Mouse (Mus musculus): Measurements from ENCODE around the gene Ccser1. TPM values are rescaled to one million over a fixed set of nuclear protein-coding genes. Genes with fewer than 3 reads are reported as not detected.

The Ccser1 gene
- polyA plus RNA-seq, 1 experiment from 2014 or later, result 26.2 TPM

GRCm38 (mm10) chr6:61876302-61876701 is 696.2 kb downstream of the Ccser1 start:
- no peaks in the 10 kb centered on the region for H3K9me3 ChIP-seq (ENCODE audit: control insufficient read depth, low read length)
- WGBS, result 95% methylated on average over 1 of the region's 1 CpGs
- no peak overlapping the region for H3K4me3 ChIP-seq (replicated peaks; ENCODE audit: low read length)
- H3K4me2 ChIP-seq (ENCODE audit: low read length), result no peak overlapping the region
- ATAC-seq, result no peak
- H3K27ac ChIP-seq (ENCODE audit: low read length), result no peak overlapping the region
- no peaks in the 10 kb centered on the region for H3K27me3 ChIP-seq (replicated peaks; ENCODE audit: control insufficient read depth, insufficient read depth, low read length)
- no peak overlapping the region for H3K9ac ChIP-seq (replicated peaks; ENCODE audit: low read depth, low read length)
- no peaks in the 10 kb centered on the region for H3K36me3 ChIP-seq (ENCODE audit: control insufficient read depth, insufficient read depth)
- H3K4me1 ChIP-seq (replicated peaks; ENCODE audit: control insufficient read depth, insufficient read depth, low read length), result no peaks in the 10 kb centered on the region

GRCm38 (mm10) chr6:61898238-61898637 is 718.1 kb downstream of the Ccser1 start:
- Histone ChIP-seq H3K4me2 (ENCODE audit: low read length) (no peak overlapping the region), H3K27ac (ENCODE audit: low read length) (no peak overlapping the region), H3K27me3 (replicated peaks; ENCODE audit: control insufficient read depth, insufficient read depth, low read length) (no peaks in the 10 kb centered on the region), H3K36me3 (ENCODE audit: control insufficient read depth, insufficient read depth) (no peaks in the 10 kb centered on the region), H3K9ac (replicated peaks; ENCODE audit: low read depth, low read length) (no peak overlapping the region), H3K9me3 (ENCODE audit: control insufficient read depth, low read length) (no peaks in the 10 kb centered on the region), H3K4me3 (replicated peaks; ENCODE audit: low read length) (no peak overlapping the region), H3K4me1 (replicated peaks; ENCODE audit: control insufficient read depth, insufficient read depth, low read length) (no peaks in the 10 kb centered on the region)
- 65% methylated on average over 4 of the region's 4 CpGs for WGBS
- no peak for ATAC-seq

- ATAC-seq, result no peak
These were observed 722.6 kb downstream of the Ccser1 start for GRCm38 (mm10) chr6:61902715-61903114.

GRCm38 (mm10) chr6:61912896-61913295 is 732.8 kb downstream of the Ccser1 start:
- 95% methylated on average over 3 of the region's 3 CpGs for WGBS
- no peaks in the 10 kb centered on the region for H3K27me3 ChIP-seq (replicated peaks; ENCODE audit: control insufficient read depth, insufficient read depth, low read length)
- H3K4me1 ChIP-seq (replicated peaks; ENCODE audit: control insufficient read depth, insufficient read depth, low read length), result no peaks in the 10 kb centered on the region
- H3K36me3 ChIP-seq (ENCODE audit: control insufficient read depth, insufficient read depth), result no peaks in the 10 kb centered on the region
- no peak overlapping the region for H3K4me2 ChIP-seq (ENCODE audit: low read length)
- no peak overlapping the region for H3K4me3 ChIP-seq (replicated peaks; ENCODE audit: low read length)
- H3K9ac ChIP-seq (replicated peaks; ENCODE audit: low read depth, low read length), result no peak overlapping the region
- H3K9me3 ChIP-seq (ENCODE audit: control insufficient read depth, low read length), result no peaks in the 10 kb centered on the region
- no peak overlapping the region for H3K27ac ChIP-seq (ENCODE audit: low read length)
- no peak for ATAC-seq

More at GRCm38 (mm10) chr6:61902715-61903114, 722.6 kb downstream of the Ccser1 start:
- H3K4me1 ChIP-seq (replicated peaks; ENCODE audit: control insufficient read depth, insufficient read depth, low read length), result no peaks in the 10 kb centered on the region
- no peak overlapping the region for H3K27ac ChIP-seq (ENCODE audit: low read length)
- no peaks in the 10 kb centered on the region for H3K36me3 ChIP-seq (ENCODE audit: control insufficient read depth, insufficient read depth)
- WGBS, result 40% methylated on average over 1 of the region's 1 CpGs
- no peaks in the 10 kb centered on the region for H3K9me3 ChIP-seq (ENCODE audit: control insufficient read depth, low read length)
- no peak overlapping the region for H3K4me3 ChIP-seq (replicated peaks; ENCODE audit: low read length)
- H3K9ac ChIP-seq (replicated peaks; ENCODE audit: low read depth, low read length), result no peak overlapping the region
- H3K4me2 ChIP-seq (ENCODE audit: low read length), result no peak overlapping the region
- no peaks in the 10 kb centered on the region for H3K27me3 ChIP-seq (replicated peaks; ENCODE audit: control insufficient read depth, insufficient read depth, low read length)

- ATAC-seq, result no peak
- Histone ChIP-seq H3K27ac (ENCODE audit: low read length) (no peak overlapping the region), H3K4me3 (replicated peaks; ENCODE audit: low read length) (no peak overlapping the region), H3K9ac (replicated peaks; ENCODE audit: low read depth, low read length) (no peak overlapping the region), H3K27me3 (replicated peaks; ENCODE audit: control insufficient read depth, insufficient read depth, low read length) (no peaks in the 10 kb centered on the region), H3K4me1 (replicated peaks; ENCODE audit: control insufficient read depth, insufficient read depth, low read length) (no peaks in the 10 kb centered on the region), H3K9me3 (ENCODE audit: control insufficient read depth, low read length) (no peaks in the 10 kb centered on the region), H3K4me2 (ENCODE audit: low read length) (no peak overlapping the region), H3K36me3 (ENCODE audit: control insufficient read depth, insufficient read depth) (no peaks in the 10 kb centered on the region)
- 92% methylated on average over 1 of the region's 1 CpGs for WGBS
These were observed 751.5 kb downstream of the Ccser1 start for GRCm38 (mm10) chr6:61931622-61932021.

- no peak overlapping the region for H3K27ac ChIP-seq (ENCODE audit: low read length)
- ATAC-seq, result no peak
- no peak overlapping the region for H3K4me3 ChIP-seq (replicated peaks; ENCODE audit: low read length)
- no peak overlapping the region for H3K4me2 ChIP-seq (ENCODE audit: low read length)
- H3K4me1 ChIP-seq (replicated peaks; ENCODE audit: control insufficient read depth, insufficient read depth, low read length), result no peaks in the 10 kb centered on the region
- H3K36me3 ChIP-seq (ENCODE audit: control insufficient read depth, insufficient read depth), result no peaks in the 10 kb centered on the region
- no peaks in the 10 kb centered on the region for H3K27me3 ChIP-seq (replicated peaks; ENCODE audit: control insufficient read depth, insufficient read depth, low read length)
- WGBS, result 95% methylated on average over 1 of the region's 1 CpGs
- no peak overlapping the region for H3K9ac ChIP-seq (replicated peaks; ENCODE audit: low read depth, low read length)
- H3K9me3 ChIP-seq (ENCODE audit: control insufficient read depth, low read length), result no peaks in the 10 kb centered on the region
These were observed 756.5 kb downstream of the Ccser1 start for GRCm38 (mm10) chr6:61936656-61937055.

GRCm38 (mm10) chr6:61939236-61939635 is 759.1 kb downstream of the Ccser1 start:
- Histone ChIP-seq H3K4me2 (ENCODE audit: low read length) (no peak overlapping the region), H3K9me3 (ENCODE audit: control insufficient read depth, low read length) (no peaks in the 10 kb centered on the region), H3K4me1 (replicated peaks; ENCODE audit: control insufficient read depth, insufficient read depth, low read length) (no peaks in the 10 kb centered on the region), H3K27me3 (replicated peaks; ENCODE audit: control insufficient read depth, insufficient read depth, low read length) (no peaks in the 10 kb centered on the region), H3K36me3 (ENCODE audit: control insufficient read depth, insufficient read depth) (no peaks in the 10 kb centered on the region), H3K4me3 (replicated peaks; ENCODE audit: low read length) (no peak overlapping the region), H3K27ac (ENCODE audit: low read length) (no peak overlapping the region), H3K9ac (replicated peaks; ENCODE audit: low read depth, low read length) (no peak overlapping the region)
- ATAC-seq, result no peak
- WGBS, result 91% methylated on average over 1 of the region's 1 CpGs

GRCm38 (mm10) chr6:61953703-61954102 is 773.6 kb downstream of the Ccser1 start:
- WGBS, result 96% methylated on average over 2 of the region's 2 CpGs
- H3K4me2 ChIP-seq (ENCODE audit: low read length), result no peak overlapping the region
- no peaks in the 10 kb centered on the region for H3K9me3 ChIP-seq (ENCODE audit: control insufficient read depth, low read length)
- no peak overlapping the region for H3K4me3 ChIP-seq (replicated peaks; ENCODE audit: low read length)
- no peaks in the 10 kb centered on the region for H3K27me3 ChIP-seq (replicated peaks; ENCODE audit: control insufficient read depth, insufficient read depth, low read length)
- no peaks in the 10 kb centered on the region for H3K36me3 ChIP-seq (ENCODE audit: control insufficient read depth, insufficient read depth)
- ATAC-seq, result no peak
- H3K9ac ChIP-seq (replicated peaks; ENCODE audit: low read depth, low read length), result no peak overlapping the region
- no peaks in the 10 kb centered on the region for H3K4me1 ChIP-seq (replicated peaks; ENCODE audit: control insufficient read depth, insufficient read depth, low read length)
- no peak overlapping the region for H3K27ac ChIP-seq (ENCODE audit: low read length)

GRCm38 (mm10) chr6:61976878-61977277 is 796.8 kb downstream of the Ccser1 start:
- peak; percentile 31; the same call in 1 of the 2 replicates for ATAC-seq
- H3K36me3 ChIP-seq (ENCODE audit: control insufficient read depth, insufficient read depth), result no peaks in the 10 kb centered on the region
- 65% methylated on average over 2 of the region's 2 CpGs for WGBS
- H3K27me3 ChIP-seq (replicated peaks; ENCODE audit: control insufficient read depth, insufficient read depth, low read length), result no peaks in the 10 kb centered on the region
- no peak overlapping the region for H3K27ac ChIP-seq (ENCODE audit: low read length)
- H3K9ac ChIP-seq (replicated peaks; ENCODE audit: low read depth, low read length), result no peak overlapping the region
- no peak overlapping the region for H3K4me2 ChIP-seq (ENCODE audit: low read length)
- H3K4me1 ChIP-seq (replicated peaks; ENCODE audit: control insufficient read depth, insufficient read depth, low read length), result no peaks in the 10 kb centered on the region
- H3K9me3 ChIP-seq (ENCODE audit: control insufficient read depth, low read length), result no peaks in the 10 kb centered on the region
- no peak overlapping the region for H3K4me3 ChIP-seq (replicated peaks; ENCODE audit: low read length)

GRCm38 (mm10) chr6:61978379-61978778 is 798.3 kb downstream of the Ccser1 start:
- no peaks in the 10 kb centered on the region for H3K36me3 ChIP-seq (ENCODE audit: control insufficient read depth, insufficient read depth)
- no peaks in the 10 kb centered on the region for H3K4me1 ChIP-seq (replicated peaks; ENCODE audit: control insufficient read depth, insufficient read depth, low read length)
- 26% methylated on average over 2 of the region's 2 CpGs for WGBS
- H3K27me3 ChIP-seq (replicated peaks; ENCODE audit: control insufficient read depth, insufficient read depth, low read length), result no peaks in the 10 kb centered on the region
- no peak for ATAC-seq
- H3K4me2 ChIP-seq (ENCODE audit: low read length), result no peak overlapping the region
- no peak overlapping the region for H3K4me3 ChIP-seq (replicated peaks; ENCODE audit: low read length)
- no peaks in the 10 kb centered on the region for H3K9me3 ChIP-seq (ENCODE audit: control insufficient read depth, low read length)
- no peak overlapping the region for H3K27ac ChIP-seq (ENCODE audit: low read length)
- no peak overlapping the region for H3K9ac ChIP-seq (replicated peaks; ENCODE audit: low read depth, low read length)
